Mouse (Mus musculus): Measurements from ENCODE around the gene Cel. TPM values are rescaled to one million over a fixed set of nuclear protein-coding genes. Genes with fewer than 3 reads are reported as not detected.

The Cel gene
- polyA plus RNA-seq, 1 experiment from 2014 or later: not detected

DNA sequence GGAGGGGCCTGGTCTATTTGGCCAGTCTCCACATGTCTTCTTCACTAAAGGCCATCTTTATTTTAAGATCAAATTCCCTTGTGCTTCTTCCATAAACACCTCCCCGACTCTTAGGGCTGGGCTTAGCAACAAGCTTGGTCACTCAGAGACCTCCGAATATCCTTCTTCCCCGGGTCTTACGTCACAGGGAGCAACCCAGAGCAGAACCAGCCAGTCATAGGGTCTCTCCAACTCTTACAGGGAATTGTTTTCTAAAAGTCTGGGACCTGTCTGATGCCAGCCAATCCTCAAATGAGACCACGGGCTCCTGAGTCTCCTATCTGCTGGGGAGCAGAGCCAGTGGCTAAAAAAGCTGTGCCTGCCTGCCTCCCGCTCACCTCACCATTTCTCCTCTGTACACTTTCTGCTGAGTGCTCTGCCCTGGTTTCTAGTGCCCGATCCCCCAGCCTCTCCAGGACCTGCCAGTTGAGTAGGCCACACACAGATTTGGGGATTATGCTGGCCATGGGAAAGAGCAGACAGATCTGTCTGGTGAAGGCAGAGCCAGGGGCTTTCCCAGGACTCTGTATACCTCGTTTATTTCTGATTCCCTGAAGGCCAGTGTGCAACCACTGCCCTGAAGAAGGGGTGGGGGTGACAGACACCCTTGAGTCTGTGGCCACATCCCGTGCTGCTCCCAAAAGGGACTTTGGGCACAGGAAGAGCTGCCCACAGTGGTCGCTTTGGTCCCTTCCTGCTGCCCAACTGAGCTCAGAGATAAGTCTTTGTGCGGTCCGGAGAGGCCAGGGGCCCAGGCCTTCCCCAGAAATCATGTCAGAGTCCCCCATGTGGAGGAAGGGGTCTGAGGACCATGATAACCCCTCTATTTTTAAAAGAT is 35.7 kb upstream of the Cel start:
- no peaks in the 10 kb centered on the region for H3K9me3 ChIP-seq (replicated peaks)
- WGBS: 63% methylated on average over 12 of the region's 12 CpGs
- peak overlapping the region; percentile 59 for H3K27ac ChIP-seq (replicated peaks)

DNA sequence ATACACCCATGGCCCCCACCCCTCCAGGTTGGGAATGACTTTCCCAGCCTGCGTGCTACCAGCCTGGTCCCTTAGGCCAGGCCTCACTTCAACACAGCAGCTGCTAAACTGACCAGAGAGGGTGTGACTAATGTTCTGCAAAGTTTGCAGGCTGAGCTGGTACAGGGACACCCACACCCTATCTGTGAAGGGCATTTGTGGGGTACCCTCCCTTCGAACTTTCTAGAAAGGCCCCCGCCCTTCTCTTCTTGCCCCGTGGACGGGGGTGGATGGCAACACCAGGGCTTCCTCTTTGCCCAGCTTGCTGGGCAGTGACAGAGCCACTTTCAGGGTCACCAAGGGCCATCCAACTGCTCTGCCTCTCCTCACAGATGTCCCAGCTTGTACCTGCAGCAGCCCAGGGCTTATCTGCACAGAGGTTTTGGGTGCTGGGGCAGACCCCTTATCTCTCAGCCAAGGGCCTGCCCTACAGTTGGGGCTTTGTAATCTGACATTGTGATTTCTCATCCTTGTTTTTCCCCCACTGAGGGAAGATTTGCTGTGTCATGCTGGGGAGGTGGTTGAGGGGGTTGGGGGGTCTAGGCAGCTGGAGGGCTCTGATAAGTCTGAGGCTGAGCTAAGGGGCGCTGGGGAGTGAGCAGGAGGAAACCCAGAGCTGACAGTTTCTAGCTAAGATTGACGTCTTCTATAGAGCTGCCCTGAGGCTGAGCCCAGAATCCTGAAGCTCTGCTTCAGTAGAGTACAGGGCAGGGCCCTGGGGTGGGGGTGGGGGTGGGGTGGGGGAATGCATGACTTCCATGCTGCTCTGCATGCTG is 34.7 kb upstream of the Cel start:
- Histone ChIP-seq H3K36me3 (no peaks in the 10 kb centered on the region), H3K9me3 (replicated peaks) (no peaks in the 10 kb centered on the region), H3K4me1 (peaks cover 22% of the 10 kb centered on the region), H3K27me3 (ENCODE audit: low read depth, poor library complexity, severe bottlenecking) (peaks cover 6% of the 10 kb centered on the region; the same call in 1 of the 2 replicates), H3K4me3 (no peak overlapping the region), H3K27ac (replicated peaks) (peak overlapping the region; percentile 49; the same call in 1 of the 2 replicates)
- no peak for DNase-seq (ENCODE audit: low spot score)
- 77% methylated on average over 7 of the region's 7 CpGs for WGBS

More for the DNA sequence above, 35.7 kb upstream of the Cel start:
- Histone ChIP-seq H3K4me1 (peaks cover 22% of the 10 kb centered on the region), H3K27me3 (ENCODE audit: low read depth, poor library complexity, severe bottlenecking) (no peaks in the 10 kb centered on the region), H3K36me3 (no peaks in the 10 kb centered on the region), H3K4me3 (no peak overlapping the region)
- no peak for DNase-seq (ENCODE audit: low spot score)

DNA sequence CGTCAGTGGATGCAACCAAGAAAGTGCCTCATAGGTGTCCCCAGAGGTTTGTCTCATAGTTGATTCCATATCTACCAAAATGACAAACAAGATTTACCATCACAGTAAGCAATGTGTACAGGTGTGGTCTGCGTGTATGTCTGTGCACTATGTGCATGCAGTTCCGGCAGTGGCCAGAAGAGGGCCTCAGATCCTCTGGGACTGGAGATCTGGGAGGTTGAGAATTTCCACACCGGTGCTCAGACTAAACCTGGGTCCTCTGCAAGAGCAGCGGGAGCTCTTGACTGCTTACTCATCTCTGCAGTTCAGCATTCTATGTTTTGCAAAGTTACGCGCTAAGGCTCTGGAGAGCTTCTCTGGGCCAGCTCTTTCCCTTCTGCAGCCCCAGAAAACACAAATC is 33.8 kb upstream of the Cel start:
- Histone ChIP-seq H3K27me3 (ENCODE audit: low read depth, poor library complexity, severe bottlenecking) (peaks cover 6% of the 10 kb centered on the region; the same call in 1 of the 2 replicates), H3K36me3 (no peaks in the 10 kb centered on the region), H3K4me3 (no peak overlapping the region), H3K27ac (replicated peaks) (no peak overlapping the region), H3K4me1 (peaks cover 22% of the 10 kb centered on the region), H3K9me3 (replicated peaks) (no peaks in the 10 kb centered on the region)
- 88% methylated on average over 7 of the region's 7 CpGs for WGBS
- no peak for DNase-seq (ENCODE audit: low spot score)

DNA sequence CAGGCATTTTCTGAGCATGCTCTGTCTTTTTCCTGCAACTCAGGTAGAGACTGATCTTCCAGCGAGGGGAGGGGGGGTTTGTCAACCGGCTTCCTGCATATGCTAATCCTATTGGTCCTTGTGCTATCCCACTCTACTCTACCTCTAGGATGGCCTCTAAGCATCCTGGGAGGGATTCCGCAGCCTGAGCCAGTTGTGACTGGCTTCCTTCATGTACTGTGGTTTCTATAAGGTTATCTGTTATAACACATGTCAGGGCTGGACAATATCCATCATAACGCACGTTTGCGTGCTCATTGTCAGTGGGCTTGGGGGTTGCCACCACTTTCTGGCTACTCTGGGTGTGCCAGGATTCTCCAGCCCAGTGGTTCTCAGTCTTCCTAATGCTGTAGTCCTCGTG is 32.8 kb upstream of the Cel start:
- no peak for DNase-seq (ENCODE audit: low spot score)
- H3K4me3 ChIP-seq: no peak overlapping the region
- no peak overlapping the region for H3K27ac ChIP-seq (replicated peaks)
- H3K4me1 ChIP-seq: peaks cover 17% of the 10 kb centered on the region
- no peaks in the 10 kb centered on the region for H3K9me3 ChIP-seq (replicated peaks)
- peaks cover 6% of the 10 kb centered on the region; the same call in 1 of the 2 replicates for H3K27me3 ChIP-seq (ENCODE audit: low read depth, poor library complexity, severe bottlenecking)
- no peaks in the 10 kb centered on the region for H3K36me3 ChIP-seq
- 87% methylated on average over 7 of the region's 7 CpGs for WGBS

DNA sequence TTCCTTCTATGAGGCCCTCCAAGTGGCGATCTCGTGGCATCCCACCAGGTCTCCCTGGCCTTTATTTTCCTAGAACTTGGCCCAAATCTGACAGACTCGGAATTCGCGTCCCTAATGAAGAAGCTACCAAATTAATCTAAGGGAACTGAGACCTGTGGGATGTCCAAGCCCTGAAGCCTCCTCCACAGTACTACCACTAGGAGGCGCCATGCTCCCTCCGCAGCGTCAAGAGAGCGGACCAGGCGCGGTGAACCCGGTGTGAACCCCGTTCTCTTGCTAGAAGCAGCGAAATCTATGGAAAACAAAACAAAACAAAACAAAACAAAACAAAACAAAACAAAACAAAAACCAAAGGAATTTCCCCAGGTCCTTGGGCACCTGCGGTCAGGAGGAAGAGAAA is 29.6 kb upstream of the Cel start:
- Histone ChIP-seq H3K4me3 (no peak overlapping the region), H3K27ac (replicated peaks) (no peak overlapping the region), H3K36me3 (no peaks in the 10 kb centered on the region), H3K4me1 (peaks cover 1% of the 10 kb centered on the region; the same call in 1 of the 2 replicates), H3K27me3 (ENCODE audit: low read depth, poor library complexity, severe bottlenecking) (peaks cover 6% of the 10 kb centered on the region; the same call in 1 of the 2 replicates), H3K9me3 (replicated peaks) (no peaks in the 10 kb centered on the region)
- DNase-seq (ENCODE audit: low spot score): peak; percentile 63
- WGBS: 8% methylated on average over 15 of the region's 15 CpGs

DNA sequence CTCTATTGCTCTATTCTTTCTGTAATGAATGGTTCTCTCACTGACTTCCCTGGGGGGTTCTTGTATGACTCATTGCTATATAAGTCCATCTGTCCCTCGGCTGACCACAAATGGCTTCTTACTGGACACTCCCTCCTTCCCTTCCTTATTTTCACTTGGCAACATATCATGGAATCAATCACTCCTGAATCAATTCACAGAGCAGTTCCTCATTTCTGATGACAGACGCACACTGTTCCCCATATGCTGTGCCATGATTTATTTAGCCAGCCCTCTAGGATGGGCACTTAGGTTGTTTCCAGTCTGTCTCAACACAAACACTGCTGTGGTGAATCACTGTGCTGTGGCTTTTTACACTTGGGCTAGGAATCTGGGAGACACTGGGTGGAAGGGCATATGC is 28.3 kb upstream of the Cel start:
- Histone ChIP-seq H3K4me1 (no peaks in the 10 kb centered on the region), H3K27me3 (ENCODE audit: low read depth, poor library complexity, severe bottlenecking) (peaks cover 6% of the 10 kb centered on the region; the same call in 1 of the 2 replicates), H3K4me3 (no peak overlapping the region), H3K27ac (replicated peaks) (no peak overlapping the region), H3K9me3 (replicated peaks) (no peaks in the 10 kb centered on the region), H3K36me3 (no peaks in the 10 kb centered on the region)
- no peak for DNase-seq (ENCODE audit: low spot score)
- WGBS: 88% methylated on average over 2 of the region's 2 CpGs

DNA sequence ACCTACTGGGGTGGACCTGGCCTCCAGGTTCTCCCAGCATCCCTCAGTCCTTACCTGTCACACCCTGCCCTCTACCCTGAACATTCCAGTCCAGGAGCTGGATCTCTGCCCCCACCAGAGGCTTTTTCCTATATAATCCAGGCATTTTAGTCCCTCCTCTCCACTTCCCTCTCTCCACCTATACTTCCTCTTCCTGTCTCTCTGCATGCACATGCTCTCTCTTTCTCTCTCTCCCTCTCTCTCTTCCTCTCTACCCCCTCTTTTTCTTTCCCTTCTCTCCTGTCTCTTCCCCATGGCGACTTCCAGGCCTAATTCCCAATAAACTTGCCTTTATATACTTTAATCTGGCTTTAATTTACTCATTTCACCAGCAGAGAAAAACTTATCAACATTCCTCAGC is 25.4 kb upstream of the Cel start:
- 35% methylated on average over 1 of the region's 1 CpGs for WGBS
- Histone ChIP-seq H3K36me3 (no peaks in the 10 kb centered on the region), H3K4me1 (peaks cover 4% of the 10 kb centered on the region), H3K9me3 (replicated peaks) (no peaks in the 10 kb centered on the region), H3K4me3 (no peak overlapping the region), H3K27ac (replicated peaks) (no peak overlapping the region), H3K27me3 (ENCODE audit: low read depth, poor library complexity, severe bottlenecking) (peaks cover 6% of the 10 kb centered on the region; the same call in 1 of the 2 replicates)
- no peak for DNase-seq (ENCODE audit: low spot score)

DNA sequence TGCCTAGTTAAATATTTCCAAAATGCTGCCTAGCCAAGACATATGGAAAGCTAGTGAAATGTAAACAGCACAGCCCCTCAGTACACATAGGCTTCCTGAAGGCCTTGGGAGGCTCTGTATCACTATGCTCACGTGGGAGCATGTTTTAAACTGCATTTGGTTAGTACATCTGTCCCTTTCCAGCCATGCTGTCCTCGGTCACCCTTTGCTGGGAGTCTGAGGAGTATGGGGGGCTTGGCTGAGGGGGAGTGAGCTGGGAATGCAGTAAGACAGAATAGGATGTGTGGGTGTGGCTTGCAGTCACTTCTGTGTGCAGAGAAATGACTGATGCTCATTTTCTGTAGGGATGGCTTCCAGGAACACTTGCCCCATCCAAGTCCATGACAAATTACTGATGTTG is 22.5 kb upstream of the Cel start:
- Histone ChIP-seq H3K9me3 (replicated peaks) (no peaks in the 10 kb centered on the region), H3K27ac (replicated peaks) (no peak overlapping the region), H3K36me3 (peaks cover 6% of the 10 kb centered on the region), H3K4me1 (peaks cover 27% of the 10 kb centered on the region), H3K4me3 (no peak overlapping the region), H3K27me3 (ENCODE audit: low read depth, poor library complexity, severe bottlenecking) (no peaks in the 10 kb centered on the region)
- 54% methylated on average over 2 of the region's 2 CpGs for WGBS
- no peak for DNase-seq (ENCODE audit: low spot score)

DNA sequence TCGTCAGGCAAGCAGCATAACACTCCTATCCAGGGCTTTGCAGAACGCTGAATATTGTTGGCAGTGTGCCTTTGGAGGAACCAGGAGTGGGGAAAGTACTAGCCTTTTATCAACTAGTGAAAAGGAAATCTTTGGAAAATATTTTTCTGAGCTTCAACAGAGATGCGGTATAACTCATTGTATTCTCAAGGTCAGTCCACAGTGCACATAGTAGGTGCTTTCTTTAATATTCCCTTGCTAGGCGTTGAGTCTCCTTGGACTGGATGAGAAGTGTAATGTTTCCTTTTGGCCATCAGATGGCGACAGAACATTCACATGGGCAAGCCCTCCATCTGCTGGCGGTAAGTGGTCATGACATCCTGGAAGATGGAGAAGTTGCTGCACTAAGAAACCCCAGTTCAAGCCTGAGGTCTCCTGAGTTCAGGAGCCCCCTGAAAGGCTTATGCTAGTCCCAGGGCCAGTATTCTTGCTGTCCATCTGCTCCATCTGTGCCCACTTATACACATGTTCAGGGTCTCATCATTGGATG is 21.9 kb upstream of the Cel start:
- Histone ChIP-seq H3K36me3 (peaks cover 13% of the 10 kb centered on the region), H3K4me3 (no peak overlapping the region), H3K27ac (replicated peaks) (no peak overlapping the region), H3K27me3 (ENCODE audit: low read depth, poor library complexity, severe bottlenecking) (no peaks in the 10 kb centered on the region), H3K4me1 (peaks cover 28% of the 10 kb centered on the region), H3K9me3 (replicated peaks) (no peaks in the 10 kb centered on the region)
- 23% methylated on average over 6 of the region's 6 CpGs for WGBS
- DNase-seq (ENCODE audit: low spot score): peak; percentile 73

DNA sequence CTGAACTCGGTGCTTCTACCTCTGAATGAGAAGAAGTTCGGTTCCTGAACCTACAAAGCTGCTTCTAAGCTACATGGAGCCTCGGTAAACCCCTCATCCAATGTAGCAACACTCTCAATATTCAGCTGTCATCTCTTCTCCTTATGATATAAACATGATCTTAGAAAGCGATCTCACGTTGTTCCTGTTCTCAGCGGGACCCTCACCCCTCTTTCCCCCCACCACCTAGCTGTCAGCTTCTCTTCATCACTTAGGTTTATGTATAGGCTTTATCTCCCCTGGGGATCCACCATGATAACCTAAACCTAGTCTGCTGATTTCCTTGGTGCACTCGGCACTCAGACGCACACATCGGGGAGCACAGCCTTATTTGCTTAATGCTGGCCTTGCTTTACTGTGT is 20.4 kb upstream of the Cel start, which contains the start of gene Gtf3c5:
Gene Gtf3c5 (minus strand): TSS at position 101 of the 400 bp plus-strand sequence.
- DNase-seq (ENCODE audit: low spot score): no peak
- peaks cover 27% of the 10 kb centered on the region for H3K36me3 ChIP-seq
- 79% methylated on average over 9 of the region's 9 CpGs for WGBS
- no peaks in the 10 kb centered on the region for H3K9me3 ChIP-seq (replicated peaks)
- H3K4me3 ChIP-seq: peak within 1 kb of the TSS; percentile 76
- H3K27me3 ChIP-seq (ENCODE audit: low read depth, poor library complexity, severe bottlenecking): no peaks in the 10 kb centered on the region
- peak within 1 kb of the TSS; percentile 97 for H3K27ac ChIP-seq (replicated peaks)
- H3K4me1 ChIP-seq: peaks cover 28% of the 10 kb centered on the region

DNA sequence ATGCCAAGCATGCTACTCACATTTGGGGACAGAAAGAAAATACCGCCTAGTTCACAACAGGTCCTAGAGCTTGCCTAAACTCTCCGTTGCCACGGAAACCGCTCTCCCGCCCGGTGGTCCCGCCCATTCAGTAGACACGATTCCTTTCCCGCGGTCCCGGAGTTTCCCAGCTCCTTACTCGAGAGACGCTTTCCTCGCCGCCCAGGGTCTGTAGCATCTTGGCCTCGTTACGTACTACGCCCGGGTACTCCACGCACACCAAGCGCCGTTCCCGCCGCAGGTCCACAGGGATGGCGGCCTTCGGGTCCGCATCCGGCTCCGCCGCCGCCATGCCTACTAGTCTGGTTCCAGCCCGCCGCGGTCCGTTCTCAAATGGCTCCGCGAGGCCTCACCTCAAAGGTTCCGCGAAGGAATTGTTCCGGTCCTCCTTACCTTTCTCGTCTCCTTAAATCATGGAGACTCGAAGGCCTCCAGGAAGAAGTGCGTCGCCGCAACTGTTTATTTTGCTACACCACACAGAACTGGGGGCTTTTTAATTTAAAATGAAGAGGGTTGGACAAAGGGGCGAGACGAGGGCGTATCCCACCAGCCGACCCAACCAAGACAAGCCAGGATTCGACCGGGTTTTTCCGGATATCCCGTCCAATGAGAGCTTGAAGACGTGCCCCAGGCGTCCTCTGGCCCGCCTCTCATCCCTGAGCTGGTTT is 19.6 kb upstream of the Cel start:
- H3K27me3 ChIP-seq (ENCODE audit: low read depth, poor library complexity, severe bottlenecking): no peaks in the 10 kb centered on the region
- peak overlapping the region; percentile 76 for H3K4me3 ChIP-seq
- DNase-seq (ENCODE audit: low spot score): peak; percentile 90
- peak overlapping the region; percentile 97 for H3K27ac ChIP-seq (replicated peaks)
- H3K36me3 ChIP-seq: peaks cover 36% of the 10 kb centered on the region
- WGBS: under 1% methylated on average over 56 of the region's 56 CpGs
- no peaks in the 10 kb centered on the region for H3K9me3 ChIP-seq (replicated peaks)
- H3K4me1 ChIP-seq: peaks cover 28% of the 10 kb centered on the region

DNA sequence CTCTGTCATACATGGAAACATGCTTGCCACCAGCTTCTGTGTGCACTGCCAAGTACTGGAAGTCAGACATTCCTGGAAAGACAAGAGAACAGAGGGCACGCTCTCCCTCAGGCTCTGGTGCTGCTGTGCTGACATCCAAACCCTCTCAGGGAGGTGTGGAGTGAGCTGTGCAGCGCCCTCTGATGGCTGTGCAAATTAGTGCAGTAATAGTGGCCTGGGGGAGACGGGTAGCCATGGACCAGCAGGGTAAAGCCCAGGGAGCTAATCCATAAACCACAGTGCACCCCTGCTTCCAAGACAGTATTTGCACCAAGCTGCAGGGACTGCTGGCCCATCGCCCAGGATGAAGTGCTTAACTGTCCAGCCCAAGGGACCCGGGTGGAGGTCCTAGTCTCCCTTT is 14.8 kb upstream of the Cel start:
- Histone ChIP-seq H3K27ac (replicated peaks) (no peak overlapping the region), H3K9me3 (replicated peaks) (no peaks in the 10 kb centered on the region), H3K4me1 (peaks cover 19% of the 10 kb centered on the region), H3K4me3 (no peak overlapping the region), H3K27me3 (ENCODE audit: low read depth, poor library complexity, severe bottlenecking) (no peaks in the 10 kb centered on the region), H3K36me3 (peaks cover 84% of the 10 kb centered on the region)
- no peak for DNase-seq (ENCODE audit: low spot score)
- WGBS: 73% methylated on average over 5 of the region's 5 CpGs

All from midbrain, embryonic 10.5 days (tissue).